Mouse (Mus musculus) MEL (cell line): Measurements from ENCODE around the gene Dgat2. TPM values are rescaled to one million over a fixed set of nuclear protein-coding genes. Genes with fewer than 3 reads are reported as not detected.

Experiments
- DNase-seq: peaks from one replicate; pipeline ENCODE4 v3.0.0; 2011; ENCODE audit warnings: low read depth, low spot score
- H3K27ac ChIP-seq: 2 replicates; pipeline ENCODE4 v1.5.1; 2012; ENCODE audit warnings: low read depth, mild to moderate bottlenecking, control low read depth, low read length, moderate library complexity; ENCODE audit not compliant: control insufficient read depth
- H3K27me3 ChIP-seq, 2 experiments: fragments of 150-350 bp in 1 of 2; sonication (generic) in 1 of 2; 2 replicates each; pipeline ENCODE4 v1.6.1; 2012; ENCODE audit warnings: low read length in 2 of 2, mild to moderate bottlenecking in 2 of 2, improper control_type of control experiment in 1 of 2, moderate library complexity in 1 of 2; ENCODE audit not compliant: insufficient read depth in 2 of 2, control insufficient read depth in 1 of 2
- H3K36me3 ChIP-seq, 2 experiments: 2 replicates each; pipeline ENCODE4 v1.6.1; 2012 to 2014; ENCODE audit warnings: low read length in 2 of 2, improper control_type of control experiment in 1 of 2, inconsistent platforms in 1 of 2, mild to moderate bottlenecking in 1 of 2; ENCODE audit not compliant: insufficient read depth in 2 of 2, control insufficient read depth in 1 of 2
- H3K4me1 ChIP-seq, 2 experiments: fragments of 150-350 bp in 1 of 2; sonication (generic) in 1 of 2; 2 replicates each; pipeline ENCODE4 v1.6.1; 2012; ENCODE audit warnings: low read length in 2 of 2, improper control_type of control experiment in 1 of 2, mild to moderate bottlenecking in 1 of 2; ENCODE audit not compliant: insufficient read depth in 2 of 2, control insufficient read depth in 1 of 2
- H3K4me3 ChIP-seq, 2 experiments: fragments of 150-350 bp in 1 of 2; sonication (generic) in 1 of 2; 2 replicates each; pipeline ENCODE4 v1.5.1; 2012; ENCODE audit warnings: low read depth in 2 of 2, low read length in 2 of 2, mild to moderate bottlenecking in 2 of 2, moderate library complexity in 2 of 2, control low read depth in 1 of 2, improper control_type of control experiment in 1 of 2; ENCODE audit not compliant: control insufficient read depth in 1 of 2, insufficient read depth in 1 of 2
- H3K79me2 ChIP-seq: 2 replicates; pipeline ENCODE4 v1.6.1; 2012; ENCODE audit warnings: mild to moderate bottlenecking, low read length, moderate library complexity; ENCODE audit not compliant: control insufficient read depth, poor library complexity, insufficient read depth
- H3K9ac ChIP-seq: 2 replicates; pipeline ENCODE4 v1.6.1; 2012; ENCODE audit warnings: low read depth, mild to moderate bottlenecking, control low read depth, low read length, moderate library complexity; ENCODE audit not compliant: control insufficient read depth, poor library complexity, severe bottlenecking
- H3K9me3 ChIP-seq: fragments of 150-350 bp; sonication (generic); replicated peaks from 2 replicates; pipeline ENCODE4 v1.6.1; 2012; ENCODE audit warnings: mild to moderate bottlenecking, low read length, improper control_type of control experiment, moderate library complexity; ENCODE audit not compliant: insufficient read depth
- ELF1 ChIP-seq: IDR thresholded peaks from 2 replicates; pipeline ENCODE4 v1.6.1; 2014; ENCODE audit warnings: low read depth, mild to moderate bottlenecking, inconsistent platforms, low read length, improper control_type of control experiment, moderate library complexity
- EP300 ChIP-seq, 2 experiments: IDR thresholded peaks; 2 replicates each; pipeline ENCODE4 v1.6.1; 2011; ENCODE audit warnings: improper control_type of control experiment in 2 of 2, low read length in 2 of 2, low read depth in 1 of 2, mild to moderate bottlenecking in 1 of 2
- JUND ChIP-seq: IDR thresholded peaks from 2 replicates; pipeline ENCODE4 v1.6.1; 2011; ENCODE audit warnings: low read depth, mild to moderate bottlenecking, improper control_type of control experiment, low read length
- KAT2A ChIP-seq: conservative IDR thresholded peaks from 2 replicates; pipeline ENCODE4 v1.6.1; 2012; ENCODE audit warnings: low read depth, low read length, improper control_type of control experiment, inconsistent platforms
- MAFK ChIP-seq: IDR thresholded peaks from 2 replicates; pipeline ENCODE4 v1.6.1; 2011; ENCODE audit warnings: low read depth, mild to moderate bottlenecking, low read length, improper control_type of control experiment, borderline replicate concordance
- MAX ChIP-seq: IDR thresholded peaks from 2 replicates; pipeline ENCODE4 v1.6.1; 2011; ENCODE audit warnings: low read length, improper control_type of control experiment
- MXI1 ChIP-seq: IDR thresholded peaks from 2 replicates; pipeline ENCODE4 v1.6.1; 2011; ENCODE audit warnings: mild to moderate bottlenecking, low read depth, low read length, improper control_type of control experiment
- MYB ChIP-seq: IDR thresholded peaks from 2 replicates; pipeline ENCODE4 v1.6.1; 2011; ENCODE audit warnings: mild to moderate bottlenecking, low read depth, low read length, improper control_type of control experiment
- MYC ChIP-seq: IDR thresholded peaks from 2 replicates; pipeline ENCODE4 v1.6.1; 2011; ENCODE audit warnings: low read depth, mild to moderate bottlenecking, low read length, improper control_type of control experiment, moderate library complexity
- POLR2A ChIP-seq, 2 experiments: IDR thresholded peaks; 2 replicates each; pipeline ENCODE4 v1.6.1; 2011 to 2012; ENCODE audit warnings: low read length in 2 of 2, mild to moderate bottlenecking in 2 of 2, control low read depth in 1 of 2, improper control_type of control experiment in 1 of 2, low read depth in 1 of 2, moderate library complexity in 1 of 2; ENCODE audit not compliant: control insufficient read depth in 1 of 2, insufficient read depth in 1 of 2, poor library complexity in 1 of 2
- POLR2AphosphoS2 ChIP-seq: IDR thresholded peaks from 2 replicates; pipeline ENCODE4 v1.6.1; 2011; ENCODE audit warnings: low read length, improper control_type of control experiment
- POLR2AphosphoS5 ChIP-seq: IDR thresholded peaks from 2 replicates; pipeline ENCODE4 v1.6.1; 2012; ENCODE audit warnings: low read depth, borderline replicate concordance, mild to moderate bottlenecking, inconsistent platforms, low read length, moderate library complexity, mixed read lengths
- SMC3 ChIP-seq: IDR thresholded peaks from 2 replicates; pipeline ENCODE4 v1.6.1; 2011; ENCODE audit warnings: low read depth, low read length, improper control_type of control experiment
- TAL1 ChIP-seq: IDR thresholded peaks from 2 replicates; pipeline ENCODE4 v1.6.1; 2012; ENCODE audit warnings: mild to moderate bottlenecking, inconsistent platforms, low read length, moderate library complexity, mixed read lengths
- TCF12 ChIP-seq: IDR thresholded peaks from 2 replicates; pipeline ENCODE4 v1.6.1; 2014; ENCODE audit warnings: low read depth, mild to moderate bottlenecking, inconsistent platforms, low read length, improper control_type of control experiment, moderate library complexity
- USF2 ChIP-seq, 2 experiments: IDR thresholded peaks; 2 replicates each; pipeline ENCODE4 v1.6.1; 2011 to 2012; ENCODE audit warnings: improper control_type of control experiment in 2 of 2, low read length in 2 of 2, borderline replicate concordance in 1 of 2, inconsistent platforms in 1 of 2, low read depth in 1 of 2, mild to moderate bottlenecking in 1 of 2; ENCODE audit not compliant: insufficient read depth in 1 of 2
- ZC3H11A ChIP-seq: IDR thresholded peaks from 2 replicates; pipeline ENCODE4 v1.6.1; 2012; ENCODE audit warnings: low read depth, mild to moderate bottlenecking, inconsistent platforms, low read length, improper control_type of control experiment
- ZKSCAN1 ChIP-seq: IDR thresholded peaks from 2 replicates; pipeline ENCODE4 v1.6.1; 2012; ENCODE audit warnings: low read depth, mild to moderate bottlenecking, inconsistent platforms, low read length, improper control_type of control experiment, moderate library complexity
- ZMIZ1 ChIP-seq: IDR thresholded peaks from 2 replicates; pipeline ENCODE4 v1.6.1; 2012; ENCODE audit warnings: low read depth, mild to moderate bottlenecking, inconsistent platforms, low read length, improper control_type of control experiment, moderate library complexity
- ZNF384 ChIP-seq: IDR thresholded peaks from 2 replicates; pipeline ENCODE4 v1.6.1; 2012; ENCODE audit warnings: low read depth, mild to moderate bottlenecking, inconsistent platforms, low read length, improper control_type of control experiment
- polyA plus RNA-seq, 2 experiments: library from polyadenylated mRNA; stranded (reverse) in 1 of 2; unstranded in 1 of 2; fragments of >175 nt in 1 of 2; fragments of >200 nt in 1 of 2; gene quantifications; 2 replicates each; pipeline versions ENCODE4 v1.2.1 to v1.2.4; 2012; ENCODE audit warnings: low replicate concordance in 2 of 2, low read depth in 1 of 2; ENCODE audit not compliant: insufficient read length in 2 of 2, insufficient read depth in 1 of 2, missing spikeins in 1 of 2
- total RNA-seq: library from RNA; depleted of rRNA; stranded (reverse); fragments of 300-350 nt; gene quantifications from 2 replicates; pipeline ENCODE4 v1.2.3, GENCODE M21; 2012

Dgat2 gene
- total and polyA plus RNA-seq, 3 experiments, result 4.1 to 7.7 TPM; not detected in 1

GRCm38 (mm10) chr7:99156737-99157136 is 25.8 kb downstream of the Dgat2 start:
- H3K79me2 ChIP-seq, result no peaks in the 10 kb centered on the region
- H3K9ac ChIP-seq, result no peak overlapping the region
- H3K27me3 ChIP-seq, result no peaks in the 10 kb centered on the region
- H3K4me3 ChIP-seq, result no peak overlapping the region
- H3K4me1 ChIP-seq, result peaks cover 1 to 11% of the 10 kb centered on the region in 2 experiments; a peak in 2 of 4 replicates
- no peak overlapping the region for H3K27ac ChIP-seq
- no peaks in the 10 kb centered on the region for H3K9me3 ChIP-seq
- TF ChIP-seq ZC3H11A (no peak), TCF12 (no peak), ELF1 (no peak), MAFK (no peak), ZMIZ1 (no peak), POLR2AphosphoS2 (no peak), MXI1 (no peak), EP300 (IDR thresholded peaks at IDR 0.05; ENCODE audit: low read depth in 1 of 2, low read length in 2 of 2) (no peak), MYC (no peak), USF2 (IDR thresholded peaks at IDR 0.05; ENCODE audit: borderline replicate concordance in 1 of 2, insufficient read depth in 1 of 2, low read depth in 1 of 2, low read length in 2 of 2) (no peak), MAX (no peak), ZKSCAN1 (no peak), POLR2A (IDR thresholded peaks at IDR 0.05; ENCODE audit: control insufficient read depth in 1 of 2, insufficient read depth in 1 of 2, low read depth in 1 of 2, low read length in 2 of 2, poor library complexity in 1 of 2) (no peak), ZNF384 (no peak), MYB (no peak), POLR2AphosphoS5 (no peak), SMC3 (no peak), KAT2A (no peak), TAL1 (no peak), JUND (no peak)
- no peak for DNase-seq
- H3K36me3 ChIP-seq, result 0 out of 4 replicates have a peak, but pooled peaks cover 0 to 4% of the 10 kb centered on the region in 2 experiments
